Mouse (Mus musculus) kidney, adult 2 months (tissue): ENCODE measurements around the gene Zdhhc13.

Source experiments
- CTCF ChIP-seq: fragments of 200-500 bp; conservative IDR thresholded peaks from 2 replicates; pipeline ENCODE4 v1.5.1; 2011; ENCODE audit warnings: low read depth, mild to moderate bottlenecking, control low read depth, low read length, moderate library complexity, mixed read lengths; ENCODE audit not compliant: insufficient read depth, insufficient read length
- POLR2A ChIP-seq: fragments of 200-500 bp; IDR thresholded peaks from one replicate; pipeline ENCODE4 v1.6.1; 2011; ENCODE audit warnings: low read depth, low read length, control low read depth

DNA sequence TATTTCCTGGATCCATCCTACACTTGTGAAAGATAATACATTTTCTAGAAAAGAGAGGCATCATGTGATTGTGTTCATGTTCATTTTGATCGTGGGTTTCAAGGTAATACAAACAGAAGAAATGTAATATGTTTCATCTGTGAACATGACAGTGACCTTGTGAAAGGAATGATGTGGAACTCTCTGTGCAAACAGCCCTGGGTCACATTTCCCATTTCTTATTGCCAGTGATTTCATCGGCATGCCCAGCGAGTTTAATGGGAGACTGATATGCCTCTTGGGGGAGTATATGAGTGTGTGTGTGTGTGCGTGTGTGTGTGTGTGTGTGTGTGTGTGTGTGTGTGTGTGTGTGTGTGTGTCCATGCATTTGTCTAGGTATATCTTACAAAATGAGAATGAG, 52.7 kb downstream of the Zdhhc13 start:
- TF ChIP-seq CTCF = no peak
- TF ChIP-seq POLR2A = no peak
